Mouse (Mus musculus) forebrain, embryonic 11.5 days (tissue): ENCODE measurements around the gene Spag7. TPM values are rescaled to one million over a fixed set of nuclear protein-coding genes. Genes with fewer than 3 reads are reported as not detected.

Experiments used
- ATAC-seq: fragments of 200-750 bp; cut with Nextera tagmentation; replicated peaks from 2 replicates; pipeline ENCODE4 v1.8.0; 2017; ENCODE audit warnings: moderate TSS enrichment; ENCODE audit not compliant: low FRiP score
- DNase-seq: peaks from one replicate; pipeline ENCODE4 v3.0.0-alpha.2; 2017; ENCODE audit warnings: low spot score
- H3K27ac ChIP-seq: fragments of 300-500 bp; sonication (generic); 2 replicates; pipeline ENCODE4 v1.5.1; 2014; ENCODE audit warnings: low read depth, low read length
- H3K27me3 ChIP-seq: fragments of 300-500 bp; sonication (generic); 2 replicates; pipeline ENCODE4 v1.6.1; 2014; ENCODE audit warnings: mild to moderate bottlenecking, low read length, mixed read lengths; ENCODE audit not compliant: control insufficient read depth, insufficient read depth
- H3K36me3 ChIP-seq: fragments of 300-500 bp; sonication (generic); 2 replicates; pipeline ENCODE4 v1.6.1; 2014; ENCODE audit warnings: mild to moderate bottlenecking, low read length, moderate library complexity, mixed read lengths; ENCODE audit not compliant: control insufficient read depth, insufficient read depth
- H3K4me1 ChIP-seq: fragments of 300-500 bp; sonication (generic); replicated peaks from 2 replicates; pipeline ENCODE4 v1.6.1; 2014; ENCODE audit warnings: low read length, mixed read lengths; ENCODE audit not compliant: control insufficient read depth, insufficient read depth
- H3K4me2 ChIP-seq: fragments of 300-500 bp; sonication (generic); 2 replicates; pipeline ENCODE4 v1.6.1; 2014; ENCODE audit warnings: low read depth, mild to moderate bottlenecking, low read length, moderate library complexity, mixed read lengths; ENCODE audit not compliant: severe bottlenecking
- H3K4me3 ChIP-seq: fragments of 300-500 bp; sonication (generic); 2 replicates; pipeline ENCODE4 v1.5.1; 2014; ENCODE audit warnings: low read depth, low read length
- H3K9ac ChIP-seq: fragments of 300-500 bp; sonication (generic); 2 replicates; pipeline ENCODE4 v1.6.1; 2014; ENCODE audit warnings: low read length
- H3K9me3 ChIP-seq: fragments of 300-500 bp; sonication (generic); 2 replicates; pipeline ENCODE4 v1.6.1; 2016; ENCODE audit warnings: low read length, mixed read lengths; ENCODE audit not compliant: control insufficient read depth
- WGBS: fragments of 180-500 bp; shearing (Covaris S2); extraction: QIAGEN DNeasy Blood & Tissue Kit; methylation state at CpG from one replicate; pipeline ENCODE4 v1.1.7; 2014; 5-methylcytosine and 5-hydroxymethylcytosine counted together
- microRNA-seq: library from miRNA; unstranded; fragments of <30 nt; microRNA quantifications from one replicate; pipeline ENCODE4, GENCODE M21; 2016; ENCODE audit not compliant: insufficient number of aligned reads
- polyA plus RNA-seq: library from polyadenylated mRNA; unstranded; fragments of >200 nt; fragmentation: Nextera tagmentation; extraction: Ambion mirVana; gene quantifications from 2 replicates; pipeline ENCODE4 v1.2.1, GENCODE M21; 2014

Spag7 gene
- polyA plus RNA-seq, 1 experiment from 2014 or later: 160 TPM

- ATAC-seq: no peak
- Histone ChIP-seq H3K4me2 (no peak overlapping the region), H3K36me3 (no peaks in the 10 kb centered on the region), H3K9ac (no peak overlapping the region), H3K27ac (no peak overlapping the region), H3K9me3 (no peaks in the 10 kb centered on the region), H3K4me1 (no peaks in the 10 kb centered on the region), H3K4me3 (no peak overlapping the region), H3K27me3 (no peaks in the 10 kb centered on the region)
- WGBS: 47% methylated on average over 4 of the region's 4 CpGs
- peak; percentile 80 for DNase-seq
Observed at GRCm38 (mm10) chr11:70625473-70625872, 43.7 kb downstream of the Spag7 start.

- DNase-seq (no peak), ATAC-seq (no peak)
- H3K36me3 ChIP-seq: no peaks in the 10 kb centered on the region
- no peaks in the 10 kb centered on the region for H3K27me3 ChIP-seq
- no peaks in the 10 kb centered on the region for H3K4me1 ChIP-seq
- WGBS: 88% methylated on average over 10 of the region's 10 CpGs
- no peak overlapping the region for H3K9ac ChIP-seq
- no peak overlapping the region for H3K27ac ChIP-seq
- H3K9me3 ChIP-seq: no peaks in the 10 kb centered on the region
- no peak overlapping the region for H3K4me3 ChIP-seq
- no peak overlapping the region for H3K4me2 ChIP-seq
Observed at GRCm38 (mm10) chr11:70623053-70623742, 46.0 kb downstream of the Spag7 start.

- no peak for ATAC-seq
- H3K27me3 ChIP-seq: no peaks in the 10 kb centered on the region
- H3K27ac ChIP-seq: no peak overlapping the region
- no peak for DNase-seq
- no peaks in the 10 kb centered on the region for H3K4me1 ChIP-seq
- no peak overlapping the region for H3K9ac ChIP-seq
- no peaks in the 10 kb centered on the region for H3K9me3 ChIP-seq
- no peak overlapping the region for H3K4me2 ChIP-seq
- 44% methylated on average over 7 of the region's 7 CpGs for WGBS
- H3K4me3 ChIP-seq: no peak overlapping the region
- H3K36me3 ChIP-seq: no peaks in the 10 kb centered on the region
Observed at GRCm38 (mm10) chr11:70621972-70622814, 47.0 kb downstream of the Spag7 start.

GRCm38 (mm10) chr11:70619101-70619500, 50.1 kb downstream of the Spag7 start, which contains the start of gene Chrne:
TSS of gene Chrne (minus strand) at chr11:70619216.
- ATAC-seq (no peak), DNase-seq (no peak)
- no peaks in the 10 kb centered on the region for H3K9me3 ChIP-seq
- no peak within 1 kb of the TSS for H3K4me3 ChIP-seq
- 39% methylated on average over 1 of the region's 1 CpGs for WGBS
- H3K27ac ChIP-seq: no peak within 1 kb of the TSS
- H3K27me3 ChIP-seq: no peaks in the 10 kb centered on the region; the same call in 1 of the 2 replicates
- H3K4me1 ChIP-seq: peaks cover 6% of the 10 kb centered on the region
- H3K36me3 ChIP-seq: no peaks in the 10 kb centered on the region
- no peak within 1 kb of the TSS for H3K9ac ChIP-seq
- no peak within 1 kb of the TSS for H3K4me2 ChIP-seq

GRCm38 (mm10) chr11:70615516-70616093, 53.6 kb downstream of the Spag7 start, which contains the start of gene 4930544D05Rik:
TSS of gene 4930544D05Rik (plus strand) at chr11:70615848.
- H3K4me1 ChIP-seq: peaks cover 6% of the 10 kb centered on the region
- 15% methylated on average over 21 of the region's 21 CpGs for WGBS
- H3K27ac ChIP-seq: no peak within 1 kb of the TSS
- H3K9me3 ChIP-seq: no peaks in the 10 kb centered on the region
- ATAC-seq (no peak), DNase-seq (no peak)
- peak within 1 kb of the TSS; percentile 49 for H3K4me2 ChIP-seq
- no peaks in the 10 kb centered on the region; the same call in 1 of the 2 replicates for H3K36me3 ChIP-seq
- peak within 1 kb of the TSS; percentile 48 for H3K9ac ChIP-seq
- peak within 1 kb of the TSS; percentile 17 for H3K4me3 ChIP-seq
- H3K27me3 ChIP-seq: no peaks in the 10 kb centered on the region; the same call in 1 of the 2 replicates

- H3K4me2 ChIP-seq: peak overlapping the region; percentile 49
- peaks cover 6% of the 10 kb centered on the region for H3K4me1 ChIP-seq
- no peaks in the 10 kb centered on the region; the same call in 1 of the 2 replicates for H3K27me3 ChIP-seq
- peak overlapping the region; percentile 48 for H3K9ac ChIP-seq
- H3K4me3 ChIP-seq: peak overlapping the region; percentile 17
- no peak overlapping the region for H3K27ac ChIP-seq
- DNase-seq (peak; percentile 66), ATAC-seq (peak; percentile 51; the same call in 1 of the 2 replicates)
- 3% methylated on average over 17 of the region's 17 CpGs for WGBS
- H3K9me3 ChIP-seq: no peaks in the 10 kb centered on the region
- no peaks in the 10 kb centered on the region; the same call in 1 of the 2 replicates for H3K36me3 ChIP-seq
Observed at GRCm38 (mm10) chr11:70615074-70615473, 54.1 kb downstream of the Spag7 start.

Small RNAs within 50 kb of the gene (microRNA-seq; reads per million reads assigned to microRNA genes)
- not detected for gene Mir6925

Other genes with a start within 250 kb of the Spag7 start
- gene Arrb2, start 236.8 kb downstream of the Spag7 start, polyA plus RNA-seq: 44.0 and 47.9 TPM in 2 replicates
- 40.9 and 46.0 TPM in 2 replicates for gene Med11, start 217.5 kb downstream of the Spag7 start, polyA plus RNA-seq
- gene Zmynd15, start 210.0 kb downstream of the Spag7 start, polyA plus RNA-seq: 0.21 and 0.27 TPM in 2 replicates
- 0.81 and 1.1 TPM in 2 replicates for gene Cxcl16, start 209.4 kb downstream of the Spag7 start, polyA plus RNA-seq
- 0.91 TPM in 1 of 2 replicates, not detected in the other for gene Tm4sf5, start 164.2 kb downstream of the Spag7 start, polyA plus RNA-seq
- not detected in 2 replicates for gene Vmo1, start 154.8 kb downstream of the Spag7 start, polyA plus RNA-seq
- gene Gltpd2, start 150.2 kb downstream of the Spag7 start, polyA plus RNA-seq: 0.35 and 0.56 TPM in 2 replicates
- gene Psmb6, start 144.0 kb downstream of the Spag7 start, polyA plus RNA-seq: 812 and 901 TPM in 2 replicates
- not detected in 2 replicates for gene Gm40193, start 136.5 kb downstream of the Spag7 start, polyA plus RNA-seq
- 3.2 and 3.8 TPM in 2 replicates for gene Pld2, start 129.4 kb downstream of the Spag7 start, polyA plus RNA-seq
- gene Mink1, start 106.5 kb downstream of the Spag7 start, polyA plus RNA-seq: 17.7 and 21.1 TPM in 2 replicates
- gene 4930544D05Rik, start 53.6 kb downstream of the Spag7 start, polyA plus RNA-seq: not detected in 2 replicates
- gene Chrne, start 50.2 kb downstream of the Spag7 start, polyA plus RNA-seq: not detected in 2 replicates
- 1.1 and 1.3 TPM in 2 replicates for gene Gp1ba, start 30.3 kb downstream of the Spag7 start, polyA plus RNA-seq
- 88.0 and 90.0 TPM in 2 replicates for gene Rnf167, start 22.2 kb downstream of the Spag7 start, polyA plus RNA-seq
- gene Slc25a11, start 21.9 kb downstream of the Spag7 start, polyA plus RNA-seq: 129 and 137 TPM in 2 replicates
- gene Pfn1, start 14.8 kb downstream of the Spag7 start, polyA plus RNA-seq: 1,387 and 1,399 TPM in 2 replicates
- gene Eno3, start 12.2 kb downstream of the Spag7 start, polyA plus RNA-seq: 16.6 and 17.4 TPM in 2 replicates
- 10.8 and 11.4 TPM in 2 replicates for gene Camta2, start 18.7 kb upstream of the Spag7 start, polyA plus RNA-seq
- 0.65 and 1.3 TPM in 2 replicates for gene Inca1, start 30.7 kb upstream of the Spag7 start, polyA plus RNA-seq
- gene Kif1c, start 31.1 kb upstream of the Spag7 start, polyA plus RNA-seq: 6.4 and 6.9 TPM in 2 replicates
- gene Zfp3, start 94.8 kb upstream of the Spag7 start, polyA plus RNA-seq: 9.2 and 10.4 TPM in 2 replicates
- not detected in 2 replicates for gene Scimp, start 143.2 kb upstream of the Spag7 start, polyA plus RNA-seq
- 41.2 and 42.7 TPM in 2 replicates for gene Rabep1, start 175.4 kb upstream of the Spag7 start, polyA plus RNA-seq